Mouse (Mus musculus): ENCODE measurements around the gene Slc5a1. TPM values are rescaled to one million over a fixed set of nuclear protein-coding genes. Genes with fewer than 3 reads are reported as not detected.

The Slc5a1 gene
- polyA plus RNA-seq, 1 experiment from 2014 or later, result 2.2 TPM

DNA sequence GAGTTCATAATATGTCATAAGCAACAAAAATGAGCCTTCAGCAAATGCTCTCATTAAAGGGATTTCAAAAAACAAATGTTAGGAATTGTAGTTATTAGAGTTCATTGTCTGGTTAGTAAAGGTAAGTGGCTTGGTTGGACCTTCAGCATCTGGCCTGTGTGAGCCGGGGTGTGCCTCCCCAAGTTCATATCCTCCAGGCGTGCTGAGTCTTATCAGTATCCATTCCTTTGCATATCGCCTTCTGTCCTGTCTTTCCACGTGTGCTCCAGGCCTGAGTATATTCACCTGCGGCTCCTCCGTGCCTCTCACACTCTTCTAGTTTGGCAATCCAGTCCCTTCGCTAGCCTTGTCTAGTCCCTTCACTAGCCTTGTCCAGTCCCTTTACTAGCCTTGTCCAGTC lies 102.3 kb downstream of the Slc5a1 start:
- no peak for ATAC-seq
- no peak overlapping the region for H3K9ac ChIP-seq (replicated peaks; ENCODE audit: low read depth)
- no peak for TF ChIP-seq EP300 (IDR thresholded peaks at IDR 0.05)
- no peak for TF ChIP-seq CTCF (IDR thresholded peaks at IDR 0.05)
- no peaks in the 10 kb centered on the region for H3K36me3 ChIP-seq (ENCODE audit: insufficient read depth, low read length)
- 78% methylated on average over 7 of the region's 7 CpGs for WGBS
- no peak overlapping the region for H3K4me3 ChIP-seq (ENCODE audit: low read depth, low read length)
- no peak for DNase-seq (ENCODE audit: low spot score)
- H3K4me1 ChIP-seq (ENCODE audit: insufficient read depth, low read depth, low read length), result no peaks in the 10 kb centered on the region
- H3K27me3 ChIP-seq (replicated peaks; ENCODE audit: insufficient read depth, low read length), result peaks cover 4% of the 10 kb centered on the region; the same call in 1 of the 2 replicates
- no peak overlapping the region for H3K27ac ChIP-seq (ENCODE audit: low read length)
- no peak overlapping the region for H3K4me2 ChIP-seq (replicated peaks; ENCODE audit: low read depth, low read length)
- no peaks in the 10 kb centered on the region for H3K9me3 ChIP-seq (ENCODE audit: low read length)

DNA sequence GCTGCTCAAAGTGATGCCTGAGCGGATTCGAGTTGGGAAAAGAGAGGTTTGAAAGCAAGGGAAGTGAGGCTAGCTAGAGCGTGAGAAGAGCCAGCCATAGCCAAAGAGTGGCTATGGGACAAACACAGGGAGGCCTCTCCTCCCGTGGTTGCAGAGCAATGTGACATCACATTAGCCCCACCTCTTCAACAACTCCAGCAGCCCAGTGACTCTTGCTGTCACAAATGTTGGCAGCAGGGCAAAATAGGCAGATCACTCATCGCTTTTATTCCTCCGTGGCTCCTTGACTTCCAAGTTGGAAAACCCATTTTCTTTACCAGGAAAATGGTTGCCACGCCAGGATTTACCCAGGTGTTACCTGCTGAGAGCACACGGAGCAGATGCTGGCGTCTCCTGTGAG lies 103.1 kb downstream of the Slc5a1 start:
- Histone ChIP-seq H3K27me3 (replicated peaks; ENCODE audit: insufficient read depth, low read length) (peaks cover 4% of the 10 kb centered on the region; the same call in 1 of the 2 replicates), H3K36me3 (ENCODE audit: insufficient read depth, low read length) (no peaks in the 10 kb centered on the region), H3K9me3 (ENCODE audit: low read length) (no peaks in the 10 kb centered on the region), H3K4me1 (ENCODE audit: insufficient read depth, low read depth, low read length) (no peaks in the 10 kb centered on the region), H3K4me3 (ENCODE audit: low read depth, low read length) (no peak overlapping the region), H3K9ac (replicated peaks; ENCODE audit: low read depth) (no peak overlapping the region), H3K4me2 (replicated peaks; ENCODE audit: low read depth, low read length) (no peak overlapping the region), H3K27ac (ENCODE audit: low read length) (no peak overlapping the region)
- no peak for ATAC-seq
- no peak for DNase-seq (ENCODE audit: low spot score)
- WGBS, result 45% methylated on average over 9 of the region's 9 CpGs
- TF ChIP-seq CTCF (IDR thresholded peaks at IDR 0.05), result no peak
- TF ChIP-seq EP300 (IDR thresholded peaks at IDR 0.05), result no peak

DNA sequence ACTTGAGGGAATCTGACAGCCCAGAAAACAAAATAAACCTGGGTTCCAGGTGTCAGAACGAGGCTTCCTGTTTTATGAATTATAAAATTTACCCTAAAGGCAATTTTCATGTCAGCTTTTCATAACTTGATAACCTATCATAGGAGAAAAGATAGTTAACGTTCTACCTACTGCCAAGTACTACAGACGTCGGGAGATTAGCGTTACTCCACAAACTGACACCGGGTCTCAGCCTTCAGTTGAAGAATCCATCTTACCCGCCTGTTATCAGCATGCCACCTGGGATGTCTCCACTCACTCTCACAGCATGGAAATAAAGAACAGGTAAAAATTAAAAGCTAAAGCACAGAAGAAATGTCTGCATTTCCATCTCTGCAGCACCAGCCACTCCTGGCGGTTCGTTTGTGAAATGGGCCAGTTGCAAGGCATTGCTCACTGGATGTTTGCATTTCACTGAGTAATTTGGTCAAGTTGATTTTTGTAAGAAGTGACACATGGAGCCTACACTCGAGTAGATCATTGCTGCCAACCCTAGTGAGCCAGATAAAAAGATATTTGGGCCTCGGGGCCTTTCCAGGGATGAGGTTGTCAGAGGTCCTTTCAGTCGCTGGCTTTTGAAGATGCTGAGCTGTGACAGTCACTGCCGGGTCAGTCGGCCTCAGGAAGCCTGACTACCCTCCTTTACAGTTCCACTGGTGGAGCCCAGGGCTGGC lies 104.7 kb downstream of the Slc5a1 start:
- Histone ChIP-seq H3K4me2 (replicated peaks; ENCODE audit: low read depth, low read length) (no peak overlapping the region), H3K9me3 (ENCODE audit: low read length) (no peaks in the 10 kb centered on the region), H3K4me1 (ENCODE audit: insufficient read depth, low read depth, low read length) (no peaks in the 10 kb centered on the region), H3K27me3 (replicated peaks; ENCODE audit: insufficient read depth, low read length) (no peaks in the 10 kb centered on the region), H3K36me3 (ENCODE audit: insufficient read depth, low read length) (no peaks in the 10 kb centered on the region), H3K4me3 (ENCODE audit: low read depth, low read length) (no peak overlapping the region), H3K27ac (ENCODE audit: low read length) (no peak overlapping the region), H3K9ac (replicated peaks; ENCODE audit: low read depth) (no peak overlapping the region)
- TF ChIP-seq EP300 (IDR thresholded peaks at IDR 0.05) (no peak), CTCF (IDR thresholded peaks at IDR 0.05) (no peak)
- ATAC-seq (no peak), DNase-seq (ENCODE audit: low spot score) (no peak)
- WGBS, result 50% methylated on average over 14 of the region's 14 CpGs

DNA sequence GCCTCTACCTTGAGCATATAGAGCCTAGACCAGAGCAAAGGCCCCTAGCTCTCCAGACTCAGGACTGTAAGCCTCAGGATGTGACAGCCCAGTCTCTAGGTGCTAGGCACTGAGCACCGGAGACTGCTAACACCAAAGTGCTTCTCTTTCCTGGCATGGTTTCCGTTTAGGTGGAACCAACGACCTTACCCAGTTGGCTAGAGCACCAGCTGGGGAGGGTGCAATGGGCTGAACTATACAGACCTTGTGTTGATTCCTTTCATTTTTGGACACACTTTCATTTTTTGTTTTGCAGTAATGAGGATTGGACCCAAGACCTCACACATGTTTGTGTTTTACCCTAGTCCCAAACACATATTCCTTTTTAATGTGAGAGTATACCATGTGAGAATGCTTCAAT lies 106.5 kb downstream of the Slc5a1 start:
- Histone ChIP-seq H3K9ac (replicated peaks; ENCODE audit: low read depth) (no peak overlapping the region), H3K4me3 (ENCODE audit: low read depth, low read length) (no peak overlapping the region), H3K27ac (ENCODE audit: low read length) (no peak overlapping the region), H3K36me3 (ENCODE audit: insufficient read depth, low read length) (no peaks in the 10 kb centered on the region), H3K4me2 (replicated peaks; ENCODE audit: low read depth, low read length) (no peak overlapping the region), H3K4me1 (ENCODE audit: insufficient read depth, low read depth, low read length) (no peaks in the 10 kb centered on the region), H3K9me3 (ENCODE audit: low read length) (no peaks in the 10 kb centered on the region), H3K27me3 (replicated peaks; ENCODE audit: insufficient read depth, low read length) (no peaks in the 10 kb centered on the region)
- TF ChIP-seq CTCF (IDR thresholded peaks at IDR 0.05) (no peak), EP300 (IDR thresholded peaks at IDR 0.05) (no peak)
- ATAC-seq (no peak), DNase-seq (ENCODE audit: low spot score) (no peak)
- WGBS, result 86% methylated on average over 3 of the region's 3 CpGs

DNA sequence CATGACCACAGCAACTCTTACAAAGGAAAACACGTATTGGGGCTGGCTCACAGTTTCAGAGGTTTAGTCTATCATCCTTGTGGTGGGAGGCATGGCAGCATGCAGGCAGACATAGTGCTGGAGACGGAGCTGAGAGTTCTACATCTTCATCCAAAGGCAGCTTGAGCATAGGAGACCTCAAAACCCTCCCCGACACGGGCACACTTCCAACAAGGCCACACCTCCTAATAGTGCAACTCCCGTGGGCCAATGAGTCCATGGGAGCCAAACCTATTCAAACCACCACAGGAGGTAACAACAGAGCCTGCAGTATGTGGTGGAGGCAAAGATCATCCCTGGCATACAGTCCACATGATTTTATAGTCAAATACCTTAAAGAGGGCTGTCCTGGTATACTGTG lies 107.2 kb downstream of the Slc5a1 start:
- DNase-seq (ENCODE audit: low spot score) (no peak), ATAC-seq (no peak)
- Histone ChIP-seq H3K27me3 (replicated peaks; ENCODE audit: insufficient read depth, low read length) (no peaks in the 10 kb centered on the region), H3K4me3 (ENCODE audit: low read depth, low read length) (no peak overlapping the region), H3K36me3 (ENCODE audit: insufficient read depth, low read length) (no peaks in the 10 kb centered on the region), H3K9ac (replicated peaks; ENCODE audit: low read depth) (no peak overlapping the region), H3K9me3 (ENCODE audit: low read length) (no peaks in the 10 kb centered on the region), H3K4me2 (replicated peaks; ENCODE audit: low read depth, low read length) (no peak overlapping the region), H3K27ac (ENCODE audit: low read length) (no peak overlapping the region), H3K4me1 (ENCODE audit: insufficient read depth, low read depth, low read length) (no peaks in the 10 kb centered on the region)
- no peak for TF ChIP-seq EP300 (IDR thresholded peaks at IDR 0.05)
- WGBS, result 71% methylated on average over 5 of the region's 5 CpGs

Other genes with a start within 250 kb of the Slc5a1 start
- 5.2 and 9.6 TPM in 2 replicates for gene Prr14l, start 250.0 kb upstream of the Slc5a1 start, polyA plus RNA-seq (2015; fragmentation: Nextera tagmentation; extraction: Ambion mirVana)
- gene Depdc5, start 240.5 kb upstream of the Slc5a1 start, polyA plus RNA-seq (2015; fragmentation: Nextera tagmentation; extraction: Ambion mirVana), result 7.3 and 7.5 TPM in 2 replicates
- gene Ywhah, start 85.4 kb upstream of the Slc5a1 start, polyA plus RNA-seq (2015; fragmentation: Nextera tagmentation; extraction: Ambion mirVana), result 242 and 276 TPM in 2 replicates
- gene Spon2, start 114.2 kb downstream of the Slc5a1 start, polyA plus RNA-seq (2015; fragmentation: Nextera tagmentation; extraction: Ambion mirVana), result 89.5 and 111 TPM in 2 replicates
- gene Ctbp1, start 170.8 kb downstream of the Slc5a1 start, polyA plus RNA-seq (2015; fragmentation: Nextera tagmentation; extraction: Ambion mirVana), result 193 and 194 TPM in 2 replicates
- gene Maea, start 231.3 kb downstream of the Slc5a1 start, polyA plus RNA-seq (2015; fragmentation: Nextera tagmentation; extraction: Ambion mirVana), result 93.6 and 96.0 TPM in 2 replicates

Measured in lung, postnatal 0 days (tissue).